Mouse (Mus musculus) embryonic facial prominence, embryonic 15.5 days (tissue): Measurements from ENCODE around the gene Brd4. TPM values are rescaled to one million over a fixed set of nuclear protein-coding genes. Genes with fewer than 3 reads are reported as not detected.
A peak's percentile ranks its signal among the peaks of the same experiment; 100 is the strongest.

ENCODE experiments used
- ATAC-seq: fragments of 200-750 bp; cut with Nextera tagmentation; 2 replicates; pipeline ENCODE4 v1.8.0; 2017; ENCODE audit warnings: low read depth, moderate TSS enrichment; ENCODE audit not compliant: insufficient number of reproducible peaks, low FRiP score, low TSS enrichment
- H3K27ac ChIP-seq: fragments of 300-500 bp; sonication (generic); replicated peaks from 2 replicates; pipeline ENCODE4 v1.5.1; 2015; ENCODE audit warnings: mild to moderate bottlenecking, inconsistent platforms
- H3K27me3 ChIP-seq: fragments of 300-500 bp; sonication (generic); 2 replicates; pipeline ENCODE4 v1.6.1; 2015; ENCODE audit warnings: inconsistent platforms
- H3K36me3 ChIP-seq: fragments of 300-500 bp; sonication (generic); 2 replicates; pipeline ENCODE4 v1.6.1; 2015; ENCODE audit warnings: mild to moderate bottlenecking, inconsistent platforms
- H3K4me1 ChIP-seq: fragments of 300-500 bp; sonication (generic); 2 replicates; pipeline ENCODE4 v1.6.1; 2015; ENCODE audit warnings: inconsistent platforms
- H3K4me2 ChIP-seq: fragments of 300-500 bp; sonication (generic); replicated peaks from 2 replicates; pipeline ENCODE4 v1.6.1; 2015; ENCODE audit warnings: mild to moderate bottlenecking, inconsistent platforms
- H3K4me3 ChIP-seq: fragments of 300-500 bp; sonication (generic); replicated peaks from 2 replicates; pipeline ENCODE4 v1.5.1; 2015; ENCODE audit warnings: mild to moderate bottlenecking, inconsistent platforms
- H3K9ac ChIP-seq: fragments of 300-500 bp; sonication (generic); 2 replicates; pipeline ENCODE4 v1.6.1; 2015; ENCODE audit warnings: inconsistent platforms
- H3K9me3 ChIP-seq: fragments of 300-500 bp; sonication (generic); replicated peaks from 2 replicates; pipeline ENCODE4 v1.6.1; 2016; ENCODE audit warnings: inconsistent platforms
- WGBS: fragments of 180-500 bp; shearing (Covaris S2); methylation state at CpG from one replicate; pipeline ENCODE4 v1.1.7; 2015; 5-methylcytosine and 5-hydroxymethylcytosine counted together
- polyA plus RNA-seq: library from polyadenylated mRNA; unstranded; fragments of >200 nt; fragmentation: Nextera tagmentation; extraction: Ambion mirVana; gene quantifications from 2 replicates; pipeline ENCODE4 v1.2.1, GENCODE M21; 2015

The Brd4 gene
- polyA plus RNA-seq, 1 experiment from 2014 or later = 113 TPM

- no peak overlapping the region for H3K4me3 ChIP-seq
- no peak overlapping the region for H3K9ac ChIP-seq
- no peak for ATAC-seq
- H3K9me3 ChIP-seq = no peaks in the 10 kb centered on the region
- no peaks in the 10 kb centered on the region for H3K27me3 ChIP-seq
- H3K4me1 ChIP-seq = peaks cover 6% of the 10 kb centered on the region
- no peak overlapping the region for H3K4me2 ChIP-seq
- H3K36me3 ChIP-seq = peaks cover 90% of the 10 kb centered on the region
- WGBS = 80% methylated on average over 5 of the region's 5 CpGs
- no peak overlapping the region for H3K27ac ChIP-seq
These were observed 29.4 kb upstream of the Brd4 start for GRCm38 (mm10) chr17:32313892-32314291.

- peaks cover 99% of the 10 kb centered on the region for H3K36me3 ChIP-seq
- no peaks in the 10 kb centered on the region for H3K4me1 ChIP-seq
- H3K9ac ChIP-seq = no peak overlapping the region
- H3K4me2 ChIP-seq = no peak overlapping the region
- H3K27ac ChIP-seq = no peak overlapping the region
- no peak overlapping the region for H3K4me3 ChIP-seq
- WGBS = 95% methylated on average over 8 of the region's 8 CpGs
- no peaks in the 10 kb centered on the region for H3K27me3 ChIP-seq
- H3K9me3 ChIP-seq = no peaks in the 10 kb centered on the region
- ATAC-seq = no peak
These were observed 28.3 kb upstream of the Brd4 start for GRCm38 (mm10) chr17:32312801-32313200.

- no peaks in the 10 kb centered on the region for H3K9me3 ChIP-seq
- no peaks in the 10 kb centered on the region for H3K4me1 ChIP-seq
- H3K4me2 ChIP-seq = no peak overlapping the region
- no peak overlapping the region for H3K9ac ChIP-seq
- peaks cover 96% of the 10 kb centered on the region for H3K36me3 ChIP-seq
- H3K4me3 ChIP-seq = no peak overlapping the region
- ATAC-seq = no peak
- no peaks in the 10 kb centered on the region for H3K27me3 ChIP-seq
- WGBS = 91% methylated on average over 4 of the region's 4 CpGs
- no peak overlapping the region for H3K27ac ChIP-seq
These were observed 23.4 kb upstream of the Brd4 start for GRCm38 (mm10) chr17:32307963-32308362.

GRCm38 (mm10) chr17:32298125-32298524, 13.6 kb upstream of the Brd4 start:
- Histone ChIP-seq H3K27ac (no peak overlapping the region), H3K9me3 (no peaks in the 10 kb centered on the region), H3K27me3 (no peaks in the 10 kb centered on the region), H3K4me3 (no peak overlapping the region), H3K36me3 (0 out of 2 replicates have a peak, but pooled peaks cover under 1% of the 10 kb centered on the region), H3K4me1 (no peaks in the 10 kb centered on the region), H3K4me2 (no peak overlapping the region), H3K9ac (no peak overlapping the region)
- 88% methylated on average over 1 of the region's 1 CpGs for WGBS
- no peak for ATAC-seq

GRCm38 (mm10) chr17:32295901-32296300, 11.4 kb upstream of the Brd4 start:
- Histone ChIP-seq H3K4me1 (no peaks in the 10 kb centered on the region), H3K4me2 (no peak overlapping the region), H3K36me3 (no peaks in the 10 kb centered on the region), H3K27ac (no peak overlapping the region), H3K9ac (no peak overlapping the region), H3K4me3 (no peak overlapping the region), H3K9me3 (no peaks in the 10 kb centered on the region), H3K27me3 (no peaks in the 10 kb centered on the region)
- 89% methylated on average over 2 of the region's 2 CpGs for WGBS
- no peak for ATAC-seq

- no peak overlapping the region for H3K27ac ChIP-seq
- WGBS = 84% methylated on average over 4 of the region's 4 CpGs
- no peaks in the 10 kb centered on the region for H3K36me3 ChIP-seq
- no peak overlapping the region for H3K4me3 ChIP-seq
- no peaks in the 10 kb centered on the region for H3K9me3 ChIP-seq
- H3K9ac ChIP-seq = no peak overlapping the region
- no peaks in the 10 kb centered on the region for H3K4me1 ChIP-seq
- H3K27me3 ChIP-seq = no peaks in the 10 kb centered on the region
- no peak for ATAC-seq
- no peak overlapping the region for H3K4me2 ChIP-seq
These were observed 10.6 kb upstream of the Brd4 start for GRCm38 (mm10) chr17:32295160-32295559.

- WGBS = 38% methylated on average over 6 of the region's 6 CpGs
- Histone ChIP-seq H3K4me2 (peak overlapping the region; percentile 70), H3K4me3 (peak overlapping the region; percentile 98), H3K36me3 (no peaks in the 10 kb centered on the region), H3K9ac (peak overlapping the region; percentile 97), H3K9me3 (no peaks in the 10 kb centered on the region), H3K27me3 (no peaks in the 10 kb centered on the region), H3K27ac (peak overlapping the region; percentile 99), H3K4me1 (peaks cover 24% of the 10 kb centered on the region)
- no peak for ATAC-seq
These were observed 682 bp upstream of the Brd4 start for GRCm38 (mm10) chr17:32285138-32285670.

GRCm38 (mm10) chr17:32283771-32284221, 726 bp downstream of the Brd4 start:
- Histone ChIP-seq H3K27ac (peak overlapping the region; percentile 99), H3K36me3 (no peaks in the 10 kb centered on the region), H3K9me3 (no peaks in the 10 kb centered on the region), H3K4me3 (peak overlapping the region; percentile 98), H3K27me3 (no peaks in the 10 kb centered on the region), H3K4me1 (peaks cover 24% of the 10 kb centered on the region), H3K4me2 (peak overlapping the region; percentile 70), H3K9ac (peak overlapping the region; percentile 97)
- WGBS = 0% methylated on average over 26 of the region's 41 CpGs
- peak; percentile 69 for ATAC-seq

GRCm38 (mm10) chr17:32283341-32283740, 1.2 kb downstream of the Brd4 start:
- no peaks in the 10 kb centered on the region for H3K9me3 ChIP-seq
- peaks cover 24% of the 10 kb centered on the region for H3K4me1 ChIP-seq
- H3K27ac ChIP-seq = peak overlapping the region; percentile 99
- H3K9ac ChIP-seq = peak overlapping the region; percentile 97
- WGBS = 7% methylated on average over 7 of the region's 7 CpGs
- 0 out of 2 replicates have a peak, but pooled peaks have one; percentile 16 for ATAC-seq
- peak overlapping the region; percentile 70 for H3K4me2 ChIP-seq
- no peaks in the 10 kb centered on the region for H3K27me3 ChIP-seq
- H3K36me3 ChIP-seq = no peaks in the 10 kb centered on the region
- H3K4me3 ChIP-seq = peak overlapping the region; percentile 98

GRCm38 (mm10) chr17:32281611-32282310, 2.8 kb downstream of the Brd4 start:
- H3K27ac ChIP-seq = no peak overlapping the region; the same call in 1 of the 2 replicates
- no peak overlapping the region for H3K4me2 ChIP-seq
- no peak for ATAC-seq
- no peaks in the 10 kb centered on the region for H3K36me3 ChIP-seq
- WGBS = 64% methylated on average over 4 of the region's 4 CpGs
- no peaks in the 10 kb centered on the region for H3K27me3 ChIP-seq
- H3K9me3 ChIP-seq = no peaks in the 10 kb centered on the region
- H3K4me1 ChIP-seq = peaks cover 24% of the 10 kb centered on the region
- no peak overlapping the region for H3K9ac ChIP-seq
- H3K4me3 ChIP-seq = no peak overlapping the region

GRCm38 (mm10) chr17:32281126-32281525, 3.4 kb downstream of the Brd4 start:
- no peaks in the 10 kb centered on the region for H3K36me3 ChIP-seq
- H3K4me3 ChIP-seq = no peak overlapping the region
- ATAC-seq = no peak
- H3K4me2 ChIP-seq = no peak overlapping the region
- H3K9ac ChIP-seq = no peak overlapping the region
- no peak overlapping the region for H3K27ac ChIP-seq
- H3K9me3 ChIP-seq = no peaks in the 10 kb centered on the region
- no peaks in the 10 kb centered on the region for H3K27me3 ChIP-seq
- H3K4me1 ChIP-seq = peaks cover 24% of the 10 kb centered on the region
- WGBS = 92% methylated on average over 2 of the region's 2 CpGs

- H3K4me2 ChIP-seq = no peak overlapping the region
- no peak for ATAC-seq
- H3K9ac ChIP-seq = no peak overlapping the region
- H3K4me3 ChIP-seq = no peak overlapping the region
- no peaks in the 10 kb centered on the region for H3K27me3 ChIP-seq
- no peak overlapping the region for H3K27ac ChIP-seq
- H3K4me1 ChIP-seq = peaks cover 23% of the 10 kb centered on the region
- WGBS = 76% methylated on average over 3 of the region's 3 CpGs
- no peaks in the 10 kb centered on the region for H3K36me3 ChIP-seq
- no peaks in the 10 kb centered on the region for H3K9me3 ChIP-seq
These were observed 3.9 kb downstream of the Brd4 start for GRCm38 (mm10) chr17:32280575-32280974.
